Mouse (Mus musculus) midbrain, embryonic 14.5 days (tissue): ENCODE measurements around the gene Zfp827. TPM values are rescaled to one million over a fixed set of nuclear protein-coding genes. Genes with fewer than 3 reads are reported as not detected.

ENCODE experiments used
- ATAC-seq: fragments of 200-750 bp; cut with Nextera tagmentation; 2 replicates; pipeline ENCODE4 v1.8.0; 2017; ENCODE audit warnings: moderate number of reproducible peaks, moderate library complexity; ENCODE audit not compliant: low FRiP score, low TSS enrichment
- DNase-seq: peaks from one replicate; pipeline ENCODE4 v3.0.0-alpha.2; 2015
- H3K27ac ChIP-seq: fragments of 300-500 bp; sonication (generic); replicated peaks from 2 replicates; pipeline ENCODE4 v1.5.1; 2014; ENCODE audit warnings: mild to moderate bottlenecking, low read depth, low read length, moderate library complexity
- H3K27me3 ChIP-seq: fragments of 300-500 bp; sonication (generic); 2 replicates; pipeline ENCODE4 v1.6.1; 2014; ENCODE audit warnings: low read length, control low read depth, mixed read lengths; ENCODE audit not compliant: control insufficient read depth, insufficient read depth
- H3K36me3 ChIP-seq: fragments of 300-500 bp; sonication (generic); 2 replicates; pipeline ENCODE4 v1.6.1; 2014; ENCODE audit warnings: low read length, control low read depth; ENCODE audit not compliant: control insufficient read depth, insufficient read depth
- H3K4me1 ChIP-seq: fragments of 300-500 bp; sonication (generic); 2 replicates; pipeline ENCODE4 v1.6.1; 2014; ENCODE audit warnings: mild to moderate bottlenecking, antibody characterized with exemption, low read length, control low read depth; ENCODE audit not compliant: control insufficient read depth, insufficient read depth
- H3K4me2 ChIP-seq: fragments of 300-500 bp; sonication (generic); 2 replicates; pipeline ENCODE4 v1.6.1; 2014; ENCODE audit warnings: mild to moderate bottlenecking, low read length, moderate library complexity
- H3K4me3 ChIP-seq: fragments of 300-500 bp; sonication (generic); replicated peaks from 2 replicates; pipeline ENCODE4 v1.5.1; 2014; ENCODE audit warnings: low read depth, low read length
- H3K9ac ChIP-seq: fragments of 300-500 bp; sonication (generic); replicated peaks from 2 replicates; pipeline ENCODE4 v1.6.1; 2014; ENCODE audit warnings: mild to moderate bottlenecking, low read length, moderate library complexity
- H3K9me3 ChIP-seq: fragments of 300-500 bp; sonication (generic); 2 replicates; pipeline ENCODE4 v1.6.1; 2016; ENCODE audit warnings: low read length, control low read depth, mixed read lengths; ENCODE audit not compliant: control insufficient read depth
- WGBS: fragments of 180-500 bp; shearing (Covaris S2); extraction: QIAGEN DNeasy Blood & Tissue Kit; methylation state at CpG from one replicate; pipeline ENCODE4 v1.1.7; 2014; 5-methylcytosine and 5-hydroxymethylcytosine counted together
- polyA plus RNA-seq: library from polyadenylated mRNA; unstranded; fragments of >200 nt; fragmentation: Nextera tagmentation; extraction: Ambion mirVana; gene quantifications from 2 replicates; pipeline ENCODE4 v1.2.1, GENCODE M21; 2014

Zfp827 gene
- polyA plus RNA-seq, 1 experiment from 2014 or later, result 20.2 TPM

- Histone ChIP-seq H3K36me3 (peaks cover 16% of the 10 kb centered on the region), H3K27me3 (no peaks in the 10 kb centered on the region), H3K4me3 (no peak overlapping the region), H3K9me3 (no peaks in the 10 kb centered on the region), H3K4me2 (no peak overlapping the region), H3K9ac (no peak overlapping the region), H3K27ac (no peak overlapping the region), H3K4me1 (peaks cover 30% of the 10 kb centered on the region)
- no peak for DNase-seq
- WGBS, result 92% methylated on average over 5 of the region's 5 CpGs
- ATAC-seq, result no peak
Observed at GRCm38 (mm10) chr8:79077256-79077655, 49.0 kb downstream of the Zfp827 start.

DNA sequence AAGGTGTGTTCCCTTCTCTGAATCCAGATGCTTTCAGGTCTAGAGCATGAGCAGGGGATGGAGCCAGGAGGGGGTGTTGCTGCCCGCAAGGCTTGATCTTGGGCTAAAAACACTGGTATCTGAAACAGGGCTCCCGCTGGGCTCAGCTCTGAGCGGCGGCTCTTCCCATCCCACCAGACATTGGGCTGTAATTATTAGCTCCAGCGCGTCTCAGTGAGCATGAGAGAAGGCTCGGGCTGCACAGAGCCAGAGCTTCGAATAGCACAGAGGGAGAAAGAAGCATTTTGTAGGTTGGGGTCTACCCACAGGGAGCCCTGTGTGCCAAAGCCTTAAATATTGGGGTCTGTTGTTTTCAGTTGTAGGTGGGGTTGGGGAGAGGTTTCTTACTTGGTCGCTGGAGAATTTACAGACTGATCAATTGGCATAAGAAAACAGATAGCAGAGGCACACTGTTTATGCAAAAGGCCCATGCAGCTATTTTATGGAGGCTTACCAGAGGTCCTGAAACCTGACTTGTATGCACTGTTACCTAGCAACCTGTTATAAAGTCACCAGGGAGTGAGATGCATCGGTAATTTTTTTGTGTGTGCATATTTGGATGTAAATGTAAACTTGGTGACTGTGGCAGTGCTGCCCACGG is 50.4 kb downstream of the Zfp827 start:
- no peaks in the 10 kb centered on the region for H3K27me3 ChIP-seq
- H3K4me1 ChIP-seq, result peaks cover 30% of the 10 kb centered on the region

DNA sequence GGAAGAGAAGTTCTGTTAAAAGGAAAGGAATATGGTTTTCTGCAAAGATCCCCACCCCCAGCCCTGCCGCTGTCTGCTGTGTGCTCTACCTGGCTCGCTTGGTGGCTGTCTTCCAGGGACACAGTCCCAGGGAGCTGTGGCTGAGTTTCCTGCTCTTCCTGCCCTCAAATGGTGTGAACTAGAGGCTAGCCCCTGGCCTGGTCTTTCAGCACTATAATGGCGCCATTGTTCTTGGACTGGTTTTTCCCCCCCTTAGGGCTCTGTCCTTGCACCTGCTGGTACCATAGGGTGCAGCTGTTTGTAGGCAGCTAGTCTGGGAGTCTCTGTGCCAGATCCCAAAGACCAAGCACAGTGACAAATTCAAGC is 50.9 kb downstream of the Zfp827 start:
- Histone ChIP-seq H3K27ac (peak overlapping the region; percentile 86), H3K9me3 (no peaks in the 10 kb centered on the region), H3K9ac (no peak overlapping the region), H3K27me3 (no peaks in the 10 kb centered on the region), H3K36me3 (peaks cover 14% of the 10 kb centered on the region), H3K4me2 (peak overlapping the region; percentile 31), H3K4me3 (no peak overlapping the region), H3K4me1 (peaks cover 30% of the 10 kb centered on the region)
- DNase-seq (no peak), ATAC-seq (peak; percentile 44; the same call in 1 of the 2 replicates)
- 50% methylated on average over 3 of the region's 3 CpGs for WGBS

More for the DNA sequence above, 50.4 kb downstream of the Zfp827 start:
- Histone ChIP-seq H3K9me3 (no peaks in the 10 kb centered on the region), H3K4me2 (peak overlapping the region; percentile 31), H3K27ac (peak overlapping the region; percentile 86), H3K9ac (0 out of 2 replicates have a peak overlapping the region, but pooled peaks have one; percentile 20), H3K36me3 (peaks cover 11% of the 10 kb centered on the region), H3K4me3 (no peak overlapping the region)
- DNase-seq (peak; percentile 71), ATAC-seq (peak; percentile 64; the same call in 1 of the 2 replicates)
- 6% methylated on average over 11 of the region's 11 CpGs for WGBS

DNA sequence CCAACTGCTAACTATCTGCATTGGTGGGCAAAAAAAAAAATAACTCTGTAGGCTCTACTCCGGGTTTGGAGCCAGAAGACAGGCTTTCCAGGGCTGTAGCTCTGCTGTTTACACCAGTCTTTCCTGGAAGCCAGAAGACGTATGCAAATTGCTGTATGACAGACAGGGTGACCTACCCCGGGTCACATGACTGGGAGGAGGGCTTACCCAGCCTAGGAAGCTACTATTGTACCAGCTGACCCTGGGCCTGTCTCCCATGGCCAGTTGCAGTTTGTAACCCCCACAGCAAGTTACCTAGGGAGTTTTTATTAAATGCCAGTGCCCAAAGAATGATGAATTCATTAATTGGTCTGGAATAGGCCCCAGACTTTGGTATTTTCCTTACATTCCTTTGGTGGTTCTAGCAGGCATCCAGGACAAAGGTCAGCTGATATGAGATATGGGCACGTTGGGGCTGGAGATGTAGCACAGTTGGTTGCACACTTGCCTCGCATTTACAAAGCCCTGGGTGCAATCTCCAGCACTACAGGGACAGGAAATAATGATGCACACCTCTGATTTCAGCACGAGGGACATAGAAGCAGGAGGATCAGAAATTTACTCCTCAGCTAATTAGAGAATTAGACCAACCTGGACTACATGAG is 52.0 kb downstream of the Zfp827 start:
- H3K9me3 ChIP-seq, result no peaks in the 10 kb centered on the region
- H3K4me2 ChIP-seq, result no peak overlapping the region
- H3K9ac ChIP-seq, result no peak overlapping the region
- H3K36me3 ChIP-seq, result peaks cover 15% of the 10 kb centered on the region
- ATAC-seq (no peak), DNase-seq (no peak)
- WGBS, result 79% methylated on average over 6 of the region's 6 CpGs
- peaks cover 30% of the 10 kb centered on the region for H3K4me1 ChIP-seq
- H3K4me3 ChIP-seq, result no peak overlapping the region
- no peaks in the 10 kb centered on the region for H3K27me3 ChIP-seq
- peak overlapping the region; percentile 38; the same call in 1 of the 2 replicates for H3K27ac ChIP-seq

DNA sequence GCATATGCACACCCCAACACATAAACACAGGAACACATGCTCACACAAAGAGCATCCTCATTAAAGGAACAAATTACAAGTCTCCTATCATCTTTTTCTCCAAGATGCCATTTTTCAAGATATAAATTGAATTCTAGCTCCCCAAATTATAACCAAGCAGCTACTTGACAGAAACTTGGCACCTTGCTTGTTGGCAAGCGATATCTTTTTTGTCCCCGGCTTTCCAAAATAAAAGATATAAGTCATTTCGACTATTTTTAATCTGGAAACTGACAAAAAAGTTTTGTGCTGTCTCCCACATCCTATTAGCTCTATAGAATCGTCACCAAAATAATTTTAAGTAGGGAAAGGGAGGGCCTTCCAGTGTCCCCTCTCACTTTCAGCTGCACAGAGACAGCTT is 53.1 kb downstream of the Zfp827 start:
- peaks cover 30% of the 10 kb centered on the region for H3K4me1 ChIP-seq
- no peaks in the 10 kb centered on the region for H3K27me3 ChIP-seq
- H3K4me3 ChIP-seq, result no peak overlapping the region
- H3K9ac ChIP-seq, result no peak overlapping the region
- no peak overlapping the region for H3K27ac ChIP-seq
- ATAC-seq (no peak), DNase-seq (no peak)
- no peak overlapping the region for H3K4me2 ChIP-seq
- no peaks in the 10 kb centered on the region for H3K9me3 ChIP-seq
- H3K36me3 ChIP-seq, result peaks cover 13% of the 10 kb centered on the region
- 91% methylated on average over 4 of the region's 4 CpGs for WGBS

- no peaks in the 10 kb centered on the region for H3K9me3 ChIP-seq
- no peak overlapping the region for H3K4me2 ChIP-seq
- WGBS, result 66% methylated on average over 10 of the region's 10 CpGs
- H3K27ac ChIP-seq, result no peak overlapping the region
- no peaks in the 10 kb centered on the region for H3K27me3 ChIP-seq
- no peak overlapping the region for H3K4me3 ChIP-seq
- peaks cover 17% of the 10 kb centered on the region for H3K36me3 ChIP-seq
- DNase-seq (peak; percentile 27), ATAC-seq (peak; percentile 18; the same call in 1 of the 2 replicates)
- H3K9ac ChIP-seq, result no peak overlapping the region
- H3K4me1 ChIP-seq, result peaks cover 30% of the 10 kb centered on the region
Observed at GRCm38 (mm10) chr8:79081955-79082354, 53.7 kb downstream of the Zfp827 start.

- H3K9ac ChIP-seq, result no peak overlapping the region
- peaks cover 16% of the 10 kb centered on the region for H3K4me1 ChIP-seq
- DNase-seq, result peak; percentile 53
- ATAC-seq, result no peak
- H3K9me3 ChIP-seq, result no peaks in the 10 kb centered on the region
- no peaks in the 10 kb centered on the region for H3K27me3 ChIP-seq
- peaks cover 25% of the 10 kb centered on the region for H3K36me3 ChIP-seq
- H3K27ac ChIP-seq, result no peak overlapping the region
- WGBS, result 83% methylated on average over 18 of the region's 18 CpGs
- H3K4me2 ChIP-seq, result no peak overlapping the region
- H3K4me3 ChIP-seq, result no peak overlapping the region
Observed at GRCm38 (mm10) chr8:79083461-79084358, 55.5 kb downstream of the Zfp827 start.

GRCm38 (mm10) chr8:79084359-79084820 is 56.2 kb downstream of the Zfp827 start:
- Histone ChIP-seq H3K4me2 (no peak overlapping the region), H3K36me3 (peaks cover 32% of the 10 kb centered on the region), H3K4me3 (no peak overlapping the region), H3K27ac (no peak overlapping the region), H3K4me1 (peaks cover 10% of the 10 kb centered on the region), H3K9ac (no peak overlapping the region), H3K27me3 (no peaks in the 10 kb centered on the region), H3K9me3 (no peaks in the 10 kb centered on the region)
- no peak for ATAC-seq
- DNase-seq, result no peak
- 80% methylated on average over 3 of the region's 3 CpGs for WGBS
